Mouse (Mus musculus) intestine, embryonic 15.5 days (tissue): ENCODE data around the gene Itgb6. TPM values are rescaled to one million over a fixed set of nuclear protein-coding genes. Genes with fewer than 3 reads are reported as not detected.

Source experiments
- ATAC-seq: fragments of 200-750 bp; cut with Nextera tagmentation; 2 replicates; pipeline ENCODE4 v1.8.0; 2017; ENCODE audit warnings: moderate TSS enrichment, moderate library complexity
- H3K27ac ChIP-seq: fragments of 300-500 bp; sonication (generic); 2 replicates; pipeline ENCODE4 v1.5.1; 2015; ENCODE audit warnings: mild to moderate bottlenecking, inconsistent platforms
- H3K27me3 ChIP-seq: fragments of 300-500 bp; sonication (generic); replicated peaks from 2 replicates; pipeline ENCODE4 v1.6.1; 2015; ENCODE audit warnings: inconsistent platforms
- H3K36me3 ChIP-seq: fragments of 300-500 bp; sonication (generic); 2 replicates; pipeline ENCODE4 v1.6.1; 2015; ENCODE audit warnings: inconsistent platforms
- H3K4me1 ChIP-seq: fragments of 300-500 bp; sonication (generic); replicated peaks from 2 replicates; pipeline ENCODE4 v1.6.1; 2015; ENCODE audit warnings: inconsistent platforms
- H3K4me2 ChIP-seq: fragments of 300-500 bp; sonication (generic); replicated peaks from 2 replicates; pipeline ENCODE4 v1.6.1; 2015; ENCODE audit warnings: mild to moderate bottlenecking, inconsistent platforms
- H3K4me3 ChIP-seq: fragments of 300-500 bp; sonication (generic); replicated peaks from 2 replicates; pipeline ENCODE4 v1.5.1; 2015; ENCODE audit warnings: inconsistent platforms
- H3K9ac ChIP-seq: fragments of 300-500 bp; sonication (generic); 2 replicates; pipeline ENCODE4 v1.6.1; 2015; ENCODE audit warnings: inconsistent platforms
- H3K9me3 ChIP-seq: fragments of 300-500 bp; sonication (generic); 2 replicates; pipeline ENCODE4 v1.6.1; 2016; ENCODE audit warnings: inconsistent platforms
- WGBS: fragments of 180-500 bp; shearing (Covaris S2); methylation state at CpG from one replicate; pipeline ENCODE4 v1.1.7; 2015; 5-methylcytosine and 5-hydroxymethylcytosine counted together
- polyA plus RNA-seq: library from polyadenylated mRNA; unstranded; fragments of >200 nt; fragmentation: Nextera tagmentation; extraction: Ambion mirVana; gene quantifications from 2 replicates; pipeline ENCODE4 v1.2.1, GENCODE M21; 2015

Gene Itgb6
- 8.8 and 9.0 TPM in 2 replicates for polyA plus RNA-seq

GRCm38 (mm10) chr2:60722514-60722913 is at the start of gene Itgb6:
TSS of gene Itgb6 (minus strand) at chr2:60722643.
- Histone ChIP-seq H3K9ac (no peak within 1 kb of the TSS), H3K9me3 (no peaks in the 10 kb centered on the region), H3K36me3 (no peaks in the 10 kb centered on the region), H3K27me3 (no peaks in the 10 kb centered on the region), H3K27ac (no peak within 1 kb of the TSS), H3K4me3 (no peak within 1 kb of the TSS), H3K4me2 (no peak within 1 kb of the TSS), H3K4me1 (no peaks in the 10 kb centered on the region)
- 65% methylated on average over 14 of the region's 14 CpGs for WGBS
- ATAC-seq, result no peak

GRCm38 (mm10) chr2:60766420-60766819 is 44.0 kb upstream of the Itgb6 start:
- Histone ChIP-seq H3K4me1 (peaks cover 6% of the 10 kb centered on the region; the same call in 1 of the 2 replicates), H3K27ac (no peak overlapping the region), H3K36me3 (peaks cover 18% of the 10 kb centered on the region), H3K27me3 (no peaks in the 10 kb centered on the region), H3K4me3 (no peak overlapping the region), H3K9ac (no peak overlapping the region), H3K9me3 (no peaks in the 10 kb centered on the region), H3K4me2 (no peak overlapping the region)
- no peak for ATAC-seq
- WGBS, result 50% methylated on average over 8 of the region's 8 CpGs

GRCm38 (mm10) chr2:60756218-60756617 is 33.8 kb upstream of the Itgb6 start:
- H3K4me3 ChIP-seq, result no peak overlapping the region
- no peak overlapping the region for H3K9ac ChIP-seq
- H3K9me3 ChIP-seq, result no peaks in the 10 kb centered on the region
- H3K27ac ChIP-seq, result no peak overlapping the region
- H3K27me3 ChIP-seq, result no peaks in the 10 kb centered on the region
- ATAC-seq, result no peak
- 81% methylated on average over 9 of the region's 9 CpGs for WGBS
- no peaks in the 10 kb centered on the region for H3K4me1 ChIP-seq
- no peak overlapping the region for H3K4me2 ChIP-seq
- peaks cover 11% of the 10 kb centered on the region; the same call in 1 of the 2 replicates for H3K36me3 ChIP-seq

- Histone ChIP-seq H3K4me2 (no peak overlapping the region), H3K9ac (no peak overlapping the region), H3K36me3 (peaks cover 9% of the 10 kb centered on the region; the same call in 1 of the 2 replicates), H3K27ac (no peak overlapping the region), H3K4me3 (no peak overlapping the region), H3K9me3 (no peaks in the 10 kb centered on the region), H3K4me1 (no peaks in the 10 kb centered on the region), H3K27me3 (no peaks in the 10 kb centered on the region)
- ATAC-seq, result no peak
- 95% methylated on average over 7 of the region's 7 CpGs for WGBS
Observed at GRCm38 (mm10) chr2:60755101-60755500, 32.7 kb upstream of the Itgb6 start.

GRCm38 (mm10) chr2:60751274-60751673 is 28.8 kb upstream of the Itgb6 start:
- no peaks in the 10 kb centered on the region for H3K27me3 ChIP-seq
- no peak overlapping the region for H3K27ac ChIP-seq
- ATAC-seq, result no peak
- peaks cover 6% of the 10 kb centered on the region; the same call in 1 of the 2 replicates for H3K36me3 ChIP-seq
- no peak overlapping the region for H3K4me3 ChIP-seq
- no peaks in the 10 kb centered on the region for H3K9me3 ChIP-seq
- no peaks in the 10 kb centered on the region for H3K4me1 ChIP-seq
- H3K9ac ChIP-seq, result no peak overlapping the region
- H3K4me2 ChIP-seq, result no peak overlapping the region
- 95% methylated on average over 9 of the region's 9 CpGs for WGBS

GRCm38 (mm10) chr2:60750591-60750990 is 28.1 kb upstream of the Itgb6 start:
- no peak overlapping the region for H3K4me3 ChIP-seq
- no peak for ATAC-seq
- no peaks in the 10 kb centered on the region for H3K4me1 ChIP-seq
- H3K27me3 ChIP-seq, result no peaks in the 10 kb centered on the region
- WGBS, result 91% methylated on average over 3 of the region's 3 CpGs
- no peaks in the 10 kb centered on the region for H3K9me3 ChIP-seq
- no peak overlapping the region for H3K4me2 ChIP-seq
- no peak overlapping the region for H3K9ac ChIP-seq
- no peak overlapping the region for H3K27ac ChIP-seq
- peaks cover 6% of the 10 kb centered on the region; the same call in 1 of the 2 replicates for H3K36me3 ChIP-seq

GRCm38 (mm10) chr2:60748585-60748984 is 26.1 kb upstream of the Itgb6 start:
- H3K36me3 ChIP-seq, result no peaks in the 10 kb centered on the region
- WGBS, result 92% methylated on average over 1 of the region's 1 CpGs
- H3K9me3 ChIP-seq, result no peaks in the 10 kb centered on the region
- H3K4me1 ChIP-seq, result no peaks in the 10 kb centered on the region
- H3K9ac ChIP-seq, result no peak overlapping the region
- H3K27me3 ChIP-seq, result no peaks in the 10 kb centered on the region
- no peak overlapping the region for H3K27ac ChIP-seq
- no peak overlapping the region for H3K4me2 ChIP-seq
- H3K4me3 ChIP-seq, result no peak overlapping the region
- no peak for ATAC-seq

- Histone ChIP-seq H3K4me3 (no peak overlapping the region), H3K4me1 (no peaks in the 10 kb centered on the region), H3K9ac (no peak overlapping the region), H3K27me3 (no peaks in the 10 kb centered on the region), H3K36me3 (no peaks in the 10 kb centered on the region), H3K27ac (no peak overlapping the region; the same call in 1 of the 2 replicates), H3K9me3 (no peaks in the 10 kb centered on the region), H3K4me2 (no peak overlapping the region)
- 0 out of 2 replicates have a peak, but pooled peaks have one; percentile 43 for ATAC-seq
- 47% methylated on average over 3 of the region's 3 CpGs for WGBS
Observed at GRCm38 (mm10) chr2:60747590-60747989, 25.1 kb upstream of the Itgb6 start.

- no peak overlapping the region for H3K9ac ChIP-seq
- WGBS, result 74% methylated on average over 3 of the region's 3 CpGs
- no peak overlapping the region for H3K4me3 ChIP-seq
- no peaks in the 10 kb centered on the region for H3K36me3 ChIP-seq
- ATAC-seq, result no peak
- H3K9me3 ChIP-seq, result no peaks in the 10 kb centered on the region
- H3K27me3 ChIP-seq, result no peaks in the 10 kb centered on the region
- H3K4me2 ChIP-seq, result no peak overlapping the region
- H3K27ac ChIP-seq, result no peak overlapping the region
- H3K4me1 ChIP-seq, result no peaks in the 10 kb centered on the region
Observed at GRCm38 (mm10) chr2:60744674-60745073, 22.2 kb upstream of the Itgb6 start.

GRCm38 (mm10) chr2:60739389-60740137 is 17.1 kb upstream of the Itgb6 start:
- Histone ChIP-seq H3K4me2 (no peak overlapping the region), H3K9ac (no peak overlapping the region), H3K9me3 (no peaks in the 10 kb centered on the region), H3K27me3 (no peaks in the 10 kb centered on the region), H3K36me3 (no peaks in the 10 kb centered on the region), H3K27ac (no peak overlapping the region), H3K4me1 (no peaks in the 10 kb centered on the region), H3K4me3 (no peak overlapping the region)
- no peak for ATAC-seq
- 70% methylated on average over 10 of the region's 10 CpGs for WGBS

GRCm38 (mm10) chr2:60730929-60731328 is 8.5 kb upstream of the Itgb6 start:
- ATAC-seq, result no peak
- WGBS, result 57% methylated on average over 6 of the region's 6 CpGs
- no peak overlapping the region for H3K9ac ChIP-seq
- H3K36me3 ChIP-seq, result no peaks in the 10 kb centered on the region
- no peaks in the 10 kb centered on the region for H3K9me3 ChIP-seq
- no peak overlapping the region for H3K27ac ChIP-seq
- no peak overlapping the region for H3K4me3 ChIP-seq
- H3K27me3 ChIP-seq, result no peaks in the 10 kb centered on the region
- H3K4me1 ChIP-seq, result 0 out of 2 replicates have a peak, but pooled peaks cover 2% of the 10 kb centered on the region
- H3K4me2 ChIP-seq, result no peak overlapping the region

- ATAC-seq, result no peak
- Histone ChIP-seq H3K9ac (no peak overlapping the region), H3K4me2 (peak overlapping the region; percentile 18; the same call in 1 of the 2 replicates), H3K4me3 (no peak overlapping the region), H3K27me3 (no peaks in the 10 kb centered on the region), H3K27ac (no peak overlapping the region), H3K9me3 (no peaks in the 10 kb centered on the region), H3K36me3 (no peaks in the 10 kb centered on the region), H3K4me1 (0 out of 2 replicates have a peak, but pooled peaks cover 2% of the 10 kb centered on the region)
- WGBS, result 25% methylated on average over 3 of the region's 3 CpGs
Observed at GRCm38 (mm10) chr2:60730024-60730423, 7.6 kb upstream of the Itgb6 start.
